Mouse (Mus musculus) spleen, adult 2 months (tissue): ENCODE results near the gene Snai1.

Experiments
- CTCF ChIP-seq: fragments of 200-500 bp; IDR thresholded peaks from 2 replicates; pipeline ENCODE4 v1.5.1; 2011; ENCODE audit warnings: mild to moderate bottlenecking, inconsistent platforms; ENCODE audit not compliant: insufficient read depth, insufficient read length, insufficient replicate concordance; ENCODE audit errors: extremely low read depth
- POLR2A ChIP-seq: fragments of 200-500 bp; IDR thresholded peaks from 2 replicates; pipeline ENCODE4 v1.6.1; 2011; ENCODE audit warnings: low read depth, low read length, inconsistent platforms

- TF ChIP-seq CTCF (no peak), POLR2A (no peak)
Observed at GRCm38 (mm10) chr2:167529935-167530513, 8.0 kb upstream of the Snai1 start.
